ENCODE assay signal across 21 mouse cellular contexts in genomic region chr2:118949699-118950098, GRCm38 (mm10).
"Had no signal": no experiment of that assay in that cellular context is flagged by ENCODE, and none has a peak within 500 bp of the region (broad histone marks: within the 10 kb centered on the region; RNA-seq: fewer than 3 reads in every experiment).

No protein-coding gene starts in this region.

- H3K9ac ChIP-seq: intestine, embryonic 15.5 days; kidney, embryonic 15.5 days; limb, embryonic 12.5 days; limb, embryonic 15.5 days; lung, embryonic 14.5 days; midbrain, embryonic 13.5 days had no signal

- ATAC-seq: intestine, embryonic 15.5 days; lung, postnatal 0 days; midbrain, embryonic 13.5 days had no signal

- H3K4me2 ChIP-seq: intestine, embryonic 15.5 days; kidney, embryonic 15.5 days; limb, embryonic 12.5 days; limb, embryonic 15.5 days; lung, embryonic 14.5 days; midbrain, embryonic 13.5 days had no signal

- H3K27ac ChIP-seq: intestine, embryonic 15.5 days; kidney, embryonic 15.5 days; limb, embryonic 12.5 days; limb, embryonic 15.5 days; macrophage; midbrain, embryonic 10.5 days; midbrain, embryonic 13.5 days; stomach, postnatal 0 days had no signal

- H3K4me3 ChIP-seq: intestine, embryonic 15.5 days; kidney, embryonic 15.5 days; limb, embryonic 12.5 days; limb, embryonic 15.5 days; megakaryocyte, embryonic 14.5 days; midbrain, embryonic 10.5 days; midbrain, embryonic 13.5 days had no signal

- DNase-seq: kidney, adult 11 months; kidney, adult 8-10 months; kidney, postnatal 10 days; kidney, postnatal 36 days; left cerebral cortex, postnatal 4 days; lung, embryonic 14.5 days; right cerebral cortex, postnatal 14 days; right cerebral cortex, postnatal 4 days; thymus, adult 2 months; thymus, postnatal 14 days; thymus, postnatal 4 days had no signal

- H3K9me3 ChIP-seq: intestine, embryonic 15.5 days; kidney, embryonic 15.5 days; limb, embryonic 12.5 days; limb, embryonic 15.5 days; midbrain, embryonic 10.5 days; midbrain, embryonic 13.5 days had no signal

- H3K27me3 ChIP-seq: intestine, embryonic 15.5 days; kidney, embryonic 15.5 days; limb, embryonic 12.5 days; midbrain, embryonic 13.5 days had no signal

- H3K36me3 ChIP-seq: intestine, embryonic 15.5 days; kidney, embryonic 15.5 days; limb, embryonic 12.5 days; limb, embryonic 15.5 days; midbrain, embryonic 10.5 days; midbrain, embryonic 13.5 days had no signal

- H3K4me1 ChIP-seq: intestine, embryonic 15.5 days; kidney, embryonic 15.5 days; megakaryocyte, embryonic 14.5 days; midbrain, embryonic 10.5 days; midbrain, embryonic 13.5 days had no signal
